Mouse (Mus musculus): Measurements from ENCODE around the gene Ccdc120. TPM values are rescaled to one million over a fixed set of nuclear protein-coding genes. Genes with fewer than 3 reads are reported as not detected.
A peak's percentile ranks its signal among the peaks of the same experiment; 100 is the strongest.

Ccdc120 gene
- total and polyA plus RNA-seq, 2 experiments from 2014 or later = 53.3 to 183 TPM

- no peak overlapping the region for H3K4me3 ChIP-seq (ENCODE audit: low read length)
- no peaks in the 10 kb centered on the region for H3K4me1 ChIP-seq (ENCODE audit: insufficient read depth, low read length)
- H3K9me3 ChIP-seq (ENCODE audit: low read length) = no peaks in the 10 kb centered on the region
- H3K4me2 ChIP-seq (ENCODE audit: low read depth, low read length) = no peak overlapping the region
- no peaks in the 10 kb centered on the region for H3K27me3 ChIP-seq (ENCODE audit: insufficient read depth, low read length)
- no peak for TF ChIP-seq CTCF (IDR thresholded peaks at IDR 0.05; ENCODE audit: low read depth)
- H3K27ac ChIP-seq = no peak overlapping the region
- H3K9ac ChIP-seq (replicated peaks; ENCODE audit: low read length) = no peak overlapping the region
- H3K36me3 ChIP-seq (ENCODE audit: insufficient read depth, low read length) = peaks cover 3% of the 10 kb centered on the region
- no peak for ATAC-seq
- 91% methylated on average over 7 of the region's 7 CpGs for WGBS
- no peak for DNase-seq (ENCODE audit: low spot score)
Measured at GRCm38 (mm10) chrX:7769302-7770017, 18.8 kb upstream of the Ccdc120 start.

- peak; percentile 30; the same call in 1 of the 2 replicates for ATAC-seq
Measured at GRCm38 (mm10) chrX:7765764-7766163, 15.1 kb upstream of the Ccdc120 start.

GRCm38 (mm10) chrX:7765281-7765670 is 14.6 kb upstream of the Ccdc120 start:
- peak overlapping the region; percentile 63 for H3K4me2 ChIP-seq (ENCODE audit: low read depth, low read length)
- peak; percentile 3 for DNase-seq (ENCODE audit: low spot score)
- H3K9ac ChIP-seq (replicated peaks; ENCODE audit: low read length) = no peak overlapping the region
- no peak overlapping the region for H3K27ac ChIP-seq
- H3K36me3 ChIP-seq (ENCODE audit: insufficient read depth, low read length) = no peaks in the 10 kb centered on the region
- TF ChIP-seq CTCF (IDR thresholded peaks at IDR 0.05; ENCODE audit: low read depth) = no peak
- no peaks in the 10 kb centered on the region for H3K9me3 ChIP-seq (ENCODE audit: low read length)
- no peaks in the 10 kb centered on the region for H3K4me1 ChIP-seq (ENCODE audit: insufficient read depth, low read length)
- WGBS = 39% methylated on average over 13 of the region's 13 CpGs
- ATAC-seq = no peak
- H3K4me3 ChIP-seq (ENCODE audit: low read length) = peak overlapping the region; percentile 59
- H3K27me3 ChIP-seq (ENCODE audit: insufficient read depth, low read length) = no peaks in the 10 kb centered on the region

More at GRCm38 (mm10) chrX:7765764-7766163, 15.1 kb upstream of the Ccdc120 start:
- 23% methylated on average over 11 of the region's 11 CpGs for WGBS
- DNase-seq (ENCODE audit: low spot score) = peak; percentile 39
- Histone ChIP-seq H3K4me3 (ENCODE audit: low read length) (peak overlapping the region; percentile 59), H3K27ac (no peak overlapping the region), H3K4me2 (ENCODE audit: low read depth, low read length) (peak overlapping the region; percentile 63), H3K9ac (replicated peaks; ENCODE audit: low read length) (no peak overlapping the region), H3K27me3 (ENCODE audit: insufficient read depth, low read length) (no peaks in the 10 kb centered on the region), H3K36me3 (ENCODE audit: insufficient read depth, low read length) (peaks cover 3% of the 10 kb centered on the region; the same call in 1 of the 2 replicates), H3K4me1 (ENCODE audit: insufficient read depth, low read length) (no peaks in the 10 kb centered on the region), H3K9me3 (ENCODE audit: low read length) (no peaks in the 10 kb centered on the region)
- TF ChIP-seq CTCF (IDR thresholded peaks at IDR 0.05; ENCODE audit: low read depth) = no peak

- Histone ChIP-seq H3K4me3 (ENCODE audit: low read length) (peak overlapping the region; percentile 59), H3K4me2 (ENCODE audit: low read depth, low read length) (peak overlapping the region; percentile 63), H3K4me1 (ENCODE audit: insufficient read depth, low read length) (no peaks in the 10 kb centered on the region), H3K9ac (replicated peaks; ENCODE audit: low read length) (no peak overlapping the region), H3K9me3 (ENCODE audit: low read length) (no peaks in the 10 kb centered on the region), H3K27me3 (ENCODE audit: insufficient read depth, low read length) (no peaks in the 10 kb centered on the region), H3K36me3 (ENCODE audit: insufficient read depth, low read length) (no peaks in the 10 kb centered on the region), H3K27ac (no peak overlapping the region)
- ATAC-seq (no peak), DNase-seq (ENCODE audit: low spot score) (no peak)
- no peak for TF ChIP-seq CTCF (IDR thresholded peaks at IDR 0.05; ENCODE audit: low read depth)
- WGBS = 29% methylated on average over 9 of the region's 9 CpGs
Measured at GRCm38 (mm10) chrX:7764657-7765280, 14.1 kb upstream of the Ccdc120 start.

- Histone ChIP-seq H3K4me3 (ENCODE audit: low read length) (peak overlapping the region; percentile 59), H3K4me1 (ENCODE audit: insufficient read depth, low read length) (no peaks in the 10 kb centered on the region), H3K36me3 (ENCODE audit: insufficient read depth, low read length) (no peaks in the 10 kb centered on the region), H3K9ac (replicated peaks; ENCODE audit: low read length) (peak overlapping the region; percentile 56; the same call in 1 of the 2 replicates), H3K27me3 (ENCODE audit: insufficient read depth, low read length) (no peaks in the 10 kb centered on the region), H3K9me3 (ENCODE audit: low read length) (no peaks in the 10 kb centered on the region), H3K27ac (no peak overlapping the region), H3K4me2 (ENCODE audit: low read depth, low read length) (peak overlapping the region; percentile 63)
- ATAC-seq (no peak), DNase-seq (ENCODE audit: low spot score) (peak; percentile 10)
- no peak for TF ChIP-seq CTCF (IDR thresholded peaks at IDR 0.05; ENCODE audit: low read depth)
- 19% methylated on average over 22 of the region's 22 CpGs for WGBS
Measured at GRCm38 (mm10) chrX:7763631-7764393, 13.1 kb upstream of the Ccdc120 start.

GRCm38 (mm10) chrX:7762921-7763197 is 12.2 kb upstream of the Ccdc120 start:
- TF ChIP-seq CTCF (IDR thresholded peaks at IDR 0.05; ENCODE audit: low read depth) = no peak
- Histone ChIP-seq H3K4me2 (ENCODE audit: low read depth, low read length) (peak overlapping the region; percentile 63), H3K27ac (0 out of 2 replicates have a peak overlapping the region, but pooled peaks have one; percentile 45), H3K4me3 (ENCODE audit: low read length) (peak overlapping the region; percentile 59), H3K27me3 (ENCODE audit: insufficient read depth, low read length) (no peaks in the 10 kb centered on the region), H3K36me3 (ENCODE audit: insufficient read depth, low read length) (no peaks in the 10 kb centered on the region), H3K9me3 (ENCODE audit: low read length) (no peaks in the 10 kb centered on the region), H3K4me1 (ENCODE audit: insufficient read depth, low read length) (no peaks in the 10 kb centered on the region), H3K9ac (replicated peaks; ENCODE audit: low read length) (peak overlapping the region; percentile 56)
- ATAC-seq = no peak; the same call in 1 of the 2 replicates
- 38% methylated on average over 21 of the region's 21 CpGs for WGBS
- peak; percentile 2 for DNase-seq (ENCODE audit: low spot score)

Data from hindbrain, postnatal 0 days (tissue).